Mouse (Mus musculus): ENCODE data around the gene Rgs5. TPM values are rescaled to one million over a fixed set of nuclear protein-coding genes. Genes with fewer than 3 reads are reported as not detected.

Gene Rgs5
- polyA plus RNA-seq, 1 experiment from 2014 or later: 19.4 TPM

DNA sequence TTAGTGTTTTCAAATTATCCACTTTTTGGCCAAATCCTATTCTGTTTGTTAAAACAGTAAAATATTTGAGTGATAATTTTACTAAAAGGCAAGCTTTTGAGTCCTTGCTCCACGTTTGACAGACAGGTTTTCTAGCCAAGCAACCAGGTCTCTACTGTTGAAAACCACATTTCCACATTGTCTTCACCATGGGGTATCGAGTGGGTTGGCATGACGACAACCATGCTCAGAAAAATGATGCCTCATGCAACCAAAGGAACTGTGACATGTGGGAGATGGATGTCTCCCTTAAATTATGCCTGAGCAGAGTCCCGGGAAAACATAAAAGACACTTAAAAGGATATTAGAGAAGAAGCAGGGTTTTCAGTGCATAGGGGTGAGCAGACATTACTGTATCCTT is 41.9 kb downstream of the Rgs5 start:
- Histone ChIP-seq H3K4me3 (replicated peaks; ENCODE audit: low read length) (no peak overlapping the region), H3K27ac (ENCODE audit: low read length) (no peak overlapping the region), H3K9ac (replicated peaks; ENCODE audit: low read depth, low read length) (no peak overlapping the region), H3K4me1 (replicated peaks; ENCODE audit: control insufficient read depth, insufficient read depth, low read length) (no peaks in the 10 kb centered on the region), H3K9me3 (ENCODE audit: control insufficient read depth, low read length) (no peaks in the 10 kb centered on the region), H3K4me2 (ENCODE audit: low read length) (no peak overlapping the region), H3K27me3 (replicated peaks; ENCODE audit: control insufficient read depth, insufficient read depth, low read length) (no peaks in the 10 kb centered on the region), H3K36me3 (ENCODE audit: control insufficient read depth, insufficient read depth) (no peaks in the 10 kb centered on the region)
- no peak for ATAC-seq
- 82% methylated on average over 4 of the region's 4 CpGs for WGBS

- Histone ChIP-seq H3K4me2 (ENCODE audit: low read length) (no peak overlapping the region), H3K4me3 (replicated peaks; ENCODE audit: low read length) (no peak overlapping the region), H3K4me1 (replicated peaks; ENCODE audit: control insufficient read depth, insufficient read depth, low read length) (no peaks in the 10 kb centered on the region), H3K9me3 (ENCODE audit: control insufficient read depth, low read length) (no peaks in the 10 kb centered on the region), H3K9ac (replicated peaks; ENCODE audit: low read depth, low read length) (no peak overlapping the region), H3K36me3 (ENCODE audit: control insufficient read depth, insufficient read depth) (no peaks in the 10 kb centered on the region), H3K27ac (ENCODE audit: low read length) (no peak overlapping the region), H3K27me3 (replicated peaks; ENCODE audit: control insufficient read depth, insufficient read depth, low read length) (no peaks in the 10 kb centered on the region)
- WGBS: 75% methylated on average over 2 of the region's 2 CpGs
- no peak for ATAC-seq
These were observed 43.9 kb downstream of the Rgs5 start for GRCm38 (mm10) chr1:169699184-169699583.

- H3K9me3 ChIP-seq (ENCODE audit: control insufficient read depth, low read length): no peaks in the 10 kb centered on the region
- H3K9ac ChIP-seq (replicated peaks; ENCODE audit: low read depth, low read length): no peak overlapping the region
- no peak overlapping the region for H3K27ac ChIP-seq (ENCODE audit: low read length)
- no peak overlapping the region for H3K4me3 ChIP-seq (replicated peaks; ENCODE audit: low read length)
- no peaks in the 10 kb centered on the region for H3K27me3 ChIP-seq (replicated peaks; ENCODE audit: control insufficient read depth, insufficient read depth, low read length)
- 87% methylated on average over 4 of the region's 4 CpGs for WGBS
- no peaks in the 10 kb centered on the region for H3K4me1 ChIP-seq (replicated peaks; ENCODE audit: control insufficient read depth, insufficient read depth, low read length)
- no peaks in the 10 kb centered on the region for H3K36me3 ChIP-seq (ENCODE audit: control insufficient read depth, insufficient read depth)
- no peak for ATAC-seq
- H3K4me2 ChIP-seq (ENCODE audit: low read length): no peak overlapping the region
These were observed 49.2 kb downstream of the Rgs5 start for GRCm38 (mm10) chr1:169704395-169705087.

- H3K27ac ChIP-seq (ENCODE audit: low read length): no peak overlapping the region
- H3K9ac ChIP-seq (replicated peaks; ENCODE audit: low read depth, low read length): no peak overlapping the region
- H3K27me3 ChIP-seq (replicated peaks; ENCODE audit: control insufficient read depth, insufficient read depth, low read length): no peaks in the 10 kb centered on the region
- no peaks in the 10 kb centered on the region for H3K9me3 ChIP-seq (ENCODE audit: control insufficient read depth, low read length)
- H3K36me3 ChIP-seq (ENCODE audit: control insufficient read depth, insufficient read depth): no peaks in the 10 kb centered on the region
- H3K4me3 ChIP-seq (replicated peaks; ENCODE audit: low read length): no peak overlapping the region
- no peaks in the 10 kb centered on the region for H3K4me1 ChIP-seq (replicated peaks; ENCODE audit: control insufficient read depth, insufficient read depth, low read length)
- no peak overlapping the region for H3K4me2 ChIP-seq (ENCODE audit: low read length)
- WGBS: 78% methylated on average over 2 of the region's 2 CpGs
- ATAC-seq: no peak
These were observed 66.5 kb downstream of the Rgs5 start for GRCm38 (mm10) chr1:169721836-169722235.

DNA sequence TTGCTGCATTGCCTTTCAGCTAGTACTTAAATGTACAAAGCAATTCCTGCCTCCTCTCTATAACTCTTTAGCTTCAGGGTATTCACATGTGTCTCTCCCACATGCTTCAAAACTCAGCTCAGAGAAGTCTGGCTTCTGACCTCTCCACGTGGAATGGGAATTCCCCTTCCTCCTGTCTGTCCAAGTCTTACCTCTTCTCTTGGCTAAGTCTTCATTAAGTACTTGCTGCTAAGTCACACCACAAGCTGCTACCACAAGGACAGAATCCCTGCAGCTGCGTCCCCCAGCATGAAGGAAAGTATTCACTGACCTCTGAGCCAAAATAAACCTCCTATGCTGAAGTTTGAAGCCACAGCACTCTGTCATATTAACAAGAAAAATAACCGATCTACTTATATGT is 71.0 kb downstream of the Rgs5 start:
- WGBS: 83% methylated on average over 3 of the region's 3 CpGs
- no peak overlapping the region for H3K9ac ChIP-seq (replicated peaks; ENCODE audit: low read depth, low read length)
- H3K27me3 ChIP-seq (replicated peaks; ENCODE audit: control insufficient read depth, insufficient read depth, low read length): no peaks in the 10 kb centered on the region
- H3K9me3 ChIP-seq (ENCODE audit: control insufficient read depth, low read length): no peaks in the 10 kb centered on the region
- no peak overlapping the region for H3K4me3 ChIP-seq (replicated peaks; ENCODE audit: low read length)
- H3K36me3 ChIP-seq (ENCODE audit: control insufficient read depth, insufficient read depth): no peaks in the 10 kb centered on the region
- H3K4me1 ChIP-seq (replicated peaks; ENCODE audit: control insufficient read depth, insufficient read depth, low read length): no peaks in the 10 kb centered on the region
- no peak for ATAC-seq
- no peak overlapping the region for H3K27ac ChIP-seq (ENCODE audit: low read length)
- H3K4me2 ChIP-seq (ENCODE audit: low read length): no peak overlapping the region

GRCm38 (mm10) chr1:169730599-169731100 is 75.3 kb downstream of the Rgs5 start:
- Histone ChIP-seq H3K4me2 (ENCODE audit: low read length) (no peak overlapping the region), H3K4me3 (replicated peaks; ENCODE audit: low read length) (no peak overlapping the region), H3K36me3 (ENCODE audit: control insufficient read depth, insufficient read depth) (no peaks in the 10 kb centered on the region), H3K9ac (replicated peaks; ENCODE audit: low read depth, low read length) (no peak overlapping the region), H3K27me3 (replicated peaks; ENCODE audit: control insufficient read depth, insufficient read depth, low read length) (no peaks in the 10 kb centered on the region), H3K9me3 (ENCODE audit: control insufficient read depth, low read length) (no peaks in the 10 kb centered on the region), H3K27ac (ENCODE audit: low read length) (no peak overlapping the region), H3K4me1 (replicated peaks; ENCODE audit: control insufficient read depth, insufficient read depth, low read length) (no peaks in the 10 kb centered on the region)
- ATAC-seq: no peak
- WGBS: 69% methylated on average over 7 of the region's 7 CpGs

DNA sequence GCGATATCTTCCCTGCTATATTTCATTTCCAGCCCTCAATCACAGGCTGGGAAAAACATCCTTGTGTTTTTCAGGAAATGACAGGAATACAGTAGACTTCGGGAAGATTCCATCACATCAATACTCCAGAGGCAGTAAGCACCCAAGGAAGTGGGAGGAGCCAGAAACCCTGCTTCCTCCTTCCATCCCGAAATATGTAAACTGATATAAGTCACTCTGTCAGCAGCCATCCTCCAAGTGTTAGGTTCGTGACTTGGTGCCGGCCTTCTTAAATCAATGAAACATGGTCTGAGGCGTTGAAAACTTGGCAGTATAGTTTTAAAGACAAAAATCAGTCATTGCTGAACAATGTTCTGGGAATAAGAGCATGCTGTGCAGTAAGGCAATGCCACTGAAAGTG is 80.8 kb downstream of the Rgs5 start:
- no peak for ATAC-seq
- Histone ChIP-seq H3K36me3 (ENCODE audit: control insufficient read depth, insufficient read depth) (no peaks in the 10 kb centered on the region), H3K9me3 (ENCODE audit: control insufficient read depth, low read length) (no peaks in the 10 kb centered on the region), H3K4me1 (replicated peaks; ENCODE audit: control insufficient read depth, insufficient read depth, low read length) (no peaks in the 10 kb centered on the region), H3K4me2 (ENCODE audit: low read length) (no peak overlapping the region), H3K4me3 (replicated peaks; ENCODE audit: low read length) (no peak overlapping the region), H3K27ac (ENCODE audit: low read length) (no peak overlapping the region), H3K27me3 (replicated peaks; ENCODE audit: control insufficient read depth, insufficient read depth, low read length) (no peaks in the 10 kb centered on the region), H3K9ac (replicated peaks; ENCODE audit: low read depth, low read length) (no peak overlapping the region)
- WGBS: 83% methylated on average over 6 of the region's 6 CpGs

DNA sequence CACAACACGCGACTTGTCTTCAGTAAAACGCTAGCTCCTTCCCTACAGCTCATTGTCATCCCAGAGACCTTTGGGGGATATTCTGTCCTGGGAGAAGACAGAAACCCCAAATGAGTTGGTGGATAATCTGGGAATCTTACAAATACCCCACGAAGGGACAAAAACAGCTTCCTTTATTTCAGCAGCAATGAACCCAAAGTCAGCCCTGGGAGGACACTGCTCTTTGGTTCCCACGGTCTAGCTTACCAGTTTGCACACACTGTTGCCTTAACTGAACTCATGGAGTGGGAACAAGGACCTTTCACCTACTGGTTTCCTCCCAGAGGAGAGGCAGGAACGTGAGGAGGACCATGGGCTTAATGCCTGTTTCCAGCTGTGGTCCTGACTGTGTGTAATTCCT is 81.9 kb downstream of the Rgs5 start:
- WGBS: 91% methylated on average over 6 of the region's 6 CpGs
- H3K36me3 ChIP-seq (ENCODE audit: control insufficient read depth, insufficient read depth): no peaks in the 10 kb centered on the region
- H3K27me3 ChIP-seq (replicated peaks; ENCODE audit: control insufficient read depth, insufficient read depth, low read length): no peaks in the 10 kb centered on the region
- H3K9me3 ChIP-seq (ENCODE audit: control insufficient read depth, low read length): no peaks in the 10 kb centered on the region
- H3K4me2 ChIP-seq (ENCODE audit: low read length): no peak overlapping the region
- no peak overlapping the region for H3K27ac ChIP-seq (ENCODE audit: low read length)
- no peak overlapping the region for H3K9ac ChIP-seq (replicated peaks; ENCODE audit: low read depth, low read length)
- ATAC-seq: no peak
- H3K4me3 ChIP-seq (replicated peaks; ENCODE audit: low read length): no peak overlapping the region
- no peaks in the 10 kb centered on the region for H3K4me1 ChIP-seq (replicated peaks; ENCODE audit: control insufficient read depth, insufficient read depth, low read length)

DNA sequence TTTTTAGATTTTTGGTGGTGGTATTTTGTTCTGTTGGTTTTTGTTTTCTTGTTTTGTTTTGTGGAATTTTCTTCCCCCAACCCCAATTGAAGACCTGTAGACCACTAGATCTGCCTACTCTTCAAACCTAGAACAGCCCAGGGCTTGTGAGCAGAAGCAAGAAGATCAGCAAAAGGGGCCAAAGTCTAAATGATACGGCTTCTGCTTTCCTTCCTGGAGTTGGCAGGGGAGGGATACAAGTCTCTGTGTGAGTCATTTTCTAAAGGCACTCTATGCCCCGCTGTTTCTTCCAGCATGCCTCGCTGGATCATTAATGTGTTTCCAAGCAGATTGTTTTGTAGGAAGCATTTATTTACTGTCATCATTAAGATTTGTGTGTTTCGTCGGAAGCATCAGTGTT is 85.8 kb downstream of the Rgs5 start:
- H3K4me1 ChIP-seq (replicated peaks; ENCODE audit: control insufficient read depth, insufficient read depth, low read length): no peaks in the 10 kb centered on the region
- no peak overlapping the region for H3K9ac ChIP-seq (replicated peaks; ENCODE audit: low read depth, low read length)
- H3K36me3 ChIP-seq (ENCODE audit: control insufficient read depth, insufficient read depth): no peaks in the 10 kb centered on the region
- H3K27me3 ChIP-seq (replicated peaks; ENCODE audit: control insufficient read depth, insufficient read depth, low read length): no peaks in the 10 kb centered on the region
- H3K9me3 ChIP-seq (ENCODE audit: control insufficient read depth, low read length): no peaks in the 10 kb centered on the region
- no peak overlapping the region for H3K4me2 ChIP-seq (ENCODE audit: low read length)
- H3K27ac ChIP-seq (ENCODE audit: low read length): no peak overlapping the region
- 82% methylated on average over 5 of the region's 5 CpGs for WGBS
- H3K4me3 ChIP-seq (replicated peaks; ENCODE audit: low read length): no peak overlapping the region
- ATAC-seq: no peak

Measured in forebrain, embryonic 16.5 days (tissue).